Mouse (Mus musculus) macrophage (primary cell): Measurements from ENCODE around the gene Esrp2. TPM values are rescaled to one million over a fixed set of nuclear protein-coding genes. Genes with fewer than 3 reads are reported as not detected.

Experiments
- H3K27ac ChIP-seq: fragments of 350-480 bp; formaldehyde crosslinking; 2 replicates; pipeline ENCODE4 v1.9.0; 2021
- H3K36me3 ChIP-seq: fragments of 350-480 bp; formaldehyde crosslinking; 2 replicates; pipeline ENCODE4 v1.9.0; 2021; ENCODE audit errors: inconsistent target
- H3K4me3 ChIP-seq: fragments of 350-480 bp; formaldehyde crosslinking; 2 replicates; pipeline ENCODE4 v1.9.0; 2021; ENCODE audit errors: inconsistent target
- H3K79me2 ChIP-seq: fragments of 350-480 bp; formaldehyde crosslinking; 2 replicates; pipeline ENCODE4 v1.9.0; 2021; ENCODE audit errors: inconsistent target
- WGBS: methylation state at CpG from one replicate; pipeline ENCODE4 v1.1.7; 2026; ENCODE audit warnings: inconsistent platforms; ENCODE audit not compliant: missing documents; 5-methylcytosine and 5-hydroxymethylcytosine counted together
- polyA plus RNA-seq: library from polyadenylated mRNA; stranded (reverse); fragments of 250-400 nt; gene quantifications from 3 replicates; pipeline ENCODE4 v1.2.4, GENCODE M21; 2018; ENCODE audit warnings: inconsistent platforms
- total RNA-seq, 78 experiments: library from RNA; depleted of rRNA; stranded (reverse); fragments of 250-400 nt; gene quantifications; 1 replicate in 9 of 78; 2 replicates in 24 of 78; 3 replicates in 43 of 78; 4 replicates in 2 of 78; pipeline ENCODE4 v1.2.4; 2018; ENCODE audit warnings: inconsistent platforms in 56 of 78

Gene Esrp2
- not detected for total RNA-seq (2018; cell fraction: chromatin; rRNA removed)
- total RNA-seq (2018; cell fraction: cytosol; rRNA removed) = under 1 TPM in 1 of 26 experiments, not detected in 25; 0.10 TPM
- not detected for total RNA-seq (2018; cell fraction: nucleus; rRNA removed)
- not detected in 3 replicates for polyA plus RNA-seq

DNA sequence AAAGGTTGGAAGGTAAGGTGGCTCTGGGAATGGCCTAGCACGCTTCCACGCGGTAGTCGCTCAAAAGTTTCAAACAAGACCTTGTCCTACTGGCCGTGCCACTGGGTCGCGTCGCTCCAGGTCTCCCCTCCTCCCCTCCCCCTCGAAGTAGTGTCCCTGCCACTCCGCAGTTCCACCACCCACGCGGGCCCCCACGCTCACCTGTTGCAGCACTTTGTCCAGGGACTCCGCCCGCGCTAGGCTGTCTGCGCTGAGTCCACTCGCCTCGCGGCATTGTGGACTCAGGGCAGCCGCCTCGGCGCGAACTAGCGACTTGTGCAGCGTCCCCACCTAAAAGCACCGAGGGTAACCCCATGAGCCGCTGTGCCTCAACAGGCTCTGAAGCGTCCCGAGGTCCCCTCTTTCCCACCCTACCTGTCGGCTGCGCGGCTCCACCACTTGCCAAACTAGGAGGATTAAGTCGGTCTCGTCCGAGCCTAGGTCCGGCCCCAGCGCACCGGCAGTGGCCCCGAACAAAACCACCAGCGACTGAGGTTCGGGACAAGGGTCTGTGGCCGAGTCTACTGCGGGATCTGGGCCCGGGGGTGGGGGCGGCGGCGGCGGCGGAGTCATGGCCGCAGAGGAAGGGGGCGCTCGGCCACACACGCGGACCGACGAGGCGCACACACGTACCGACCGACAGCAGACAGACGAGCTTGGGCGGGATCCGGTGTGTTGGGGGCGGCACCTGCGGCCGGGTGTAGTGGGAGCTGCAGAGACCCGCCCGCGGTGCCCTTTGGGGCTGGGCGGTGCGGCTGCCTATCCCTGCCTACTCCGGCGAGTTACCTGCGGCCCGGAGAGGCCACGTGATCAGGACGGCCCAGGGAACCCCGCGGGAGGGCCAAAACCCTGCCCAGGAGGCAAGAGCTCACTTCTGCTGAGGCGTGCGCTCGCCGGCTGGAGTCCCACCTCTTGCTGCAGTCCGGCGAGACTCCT is at the start of gene Esrp2:
Gene Esrp2, minus strand, starts transcription at position 819 of the 975 bp plus-strand sequence.
- WGBS = 3% methylated on average over 66 of the region's 86 CpGs
- peak within 1 kb of the TSS; percentile 59 for H3K4me3 ChIP-seq
- no peak within 1 kb of the TSS for H3K27ac ChIP-seq
- H3K36me3 ChIP-seq = no peaks in the 10 kb centered on the region
- no peaks in the 10 kb centered on the region for H3K79me2 ChIP-seq

- WGBS = 78% methylated on average over 3 of the region's 3 CpGs
- Histone ChIP-seq H3K36me3 (no peaks in the 10 kb centered on the region), H3K27ac (no peak overlapping the region), H3K79me2 (no peaks in the 10 kb centered on the region), H3K4me3 (no peak overlapping the region)
Measured at GRCm38 (mm10) chr8:106186394-106186793, 49.6 kb upstream of the Esrp2 start.

GRCm38 (mm10) chr8:106185628-106186270 is 49.0 kb upstream of the Esrp2 start:
- Histone ChIP-seq H3K36me3 (no peaks in the 10 kb centered on the region), H3K79me2 (no peaks in the 10 kb centered on the region), H3K27ac (no peak overlapping the region), H3K4me3 (no peak overlapping the region)
- 94% methylated on average over 8 of the region's 8 CpGs for WGBS

DNA sequence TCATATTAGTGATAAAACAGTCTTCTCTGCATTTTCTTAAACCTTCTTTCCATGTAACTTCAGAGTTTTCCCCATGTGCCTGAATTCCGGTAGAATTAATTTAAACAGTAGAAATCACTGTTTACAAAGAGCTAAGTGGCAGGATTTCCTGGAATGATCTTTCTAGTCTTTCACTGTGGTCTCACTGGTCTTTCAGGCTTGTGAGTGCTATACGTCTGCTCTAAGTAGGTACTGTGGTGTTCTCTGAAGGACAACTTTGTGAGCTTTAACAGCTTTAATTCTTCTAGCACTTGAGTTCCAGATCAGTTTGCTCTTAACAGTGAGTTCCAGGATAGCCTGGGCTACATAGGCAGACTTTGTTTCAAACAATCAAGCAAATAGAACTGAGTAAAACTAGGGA is 41.7 kb upstream of the Esrp2 start:
- WGBS = 96% methylated on average over 2 of the region's 2 CpGs
- Histone ChIP-seq H3K4me3 (no peak overlapping the region), H3K79me2 (peaks cover 19% of the 10 kb centered on the region; the same call in 1 of the 2 replicates), H3K27ac (no peak overlapping the region), H3K36me3 (no peaks in the 10 kb centered on the region)

DNA sequence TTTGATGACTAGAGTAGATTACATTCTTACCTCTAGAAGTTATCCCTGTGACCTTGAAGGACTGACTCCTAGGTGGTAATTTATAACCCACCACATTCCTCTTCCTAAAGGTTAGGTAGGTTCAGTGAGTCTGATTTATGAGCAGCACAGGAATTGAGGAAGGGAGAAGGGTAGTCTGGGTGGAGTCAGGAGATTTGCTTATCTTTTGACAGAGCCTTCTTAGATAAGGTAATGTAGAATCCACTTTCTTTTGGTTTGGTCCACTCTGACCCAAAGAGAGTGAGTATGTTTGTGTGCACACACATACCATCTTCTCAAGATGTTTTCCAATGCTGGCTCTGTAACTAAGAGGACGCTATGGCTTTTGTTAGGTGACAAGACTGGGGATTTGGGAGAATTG is 40.8 kb upstream of the Esrp2 start:
- no peaks in the 10 kb centered on the region for H3K36me3 ChIP-seq
- WGBS = 100% methylated on average over 1 of the region's 1 CpGs
- H3K4me3 ChIP-seq = no peak overlapping the region
- H3K79me2 ChIP-seq = peaks cover 19% of the 10 kb centered on the region; the same call in 1 of the 2 replicates
- no peak overlapping the region for H3K27ac ChIP-seq

DNA sequence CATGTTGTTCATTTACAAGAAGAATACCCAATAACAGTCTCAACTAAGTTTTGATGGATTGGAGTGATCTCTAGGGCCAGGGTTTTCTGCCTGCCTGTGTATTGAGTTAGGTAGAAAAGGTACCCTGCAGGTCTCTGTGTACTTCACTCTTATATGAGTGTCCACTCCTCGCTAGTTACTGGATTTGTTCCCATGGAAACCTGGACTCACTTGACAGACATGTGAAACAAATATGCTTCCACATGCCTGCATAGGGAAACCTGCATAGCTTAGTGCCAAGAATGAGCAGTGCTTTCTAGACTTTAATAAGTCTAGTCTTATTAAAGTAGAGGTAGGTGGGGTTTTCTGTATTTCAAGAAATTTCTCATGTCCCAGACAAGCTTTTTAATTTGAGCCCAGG is 40.1 kb upstream of the Esrp2 start:
- no peak overlapping the region for H3K27ac ChIP-seq
- H3K4me3 ChIP-seq = no peak overlapping the region
- no peaks in the 10 kb centered on the region for H3K36me3 ChIP-seq
- 67% methylated on average over 1 of the region's 1 CpGs for WGBS
- H3K79me2 ChIP-seq = peaks cover 24% of the 10 kb centered on the region; the same call in 1 of the 2 replicates

GRCm38 (mm10) chr8:106173566-106173965 is 36.8 kb upstream of the Esrp2 start:
- Histone ChIP-seq H3K4me3 (no peak overlapping the region), H3K27ac (no peak overlapping the region), H3K36me3 (no peaks in the 10 kb centered on the region), H3K79me2 (peaks cover 44% of the 10 kb centered on the region; the same call in 1 of the 2 replicates)
- 84% methylated on average over 3 of the region's 3 CpGs for WGBS

- Histone ChIP-seq H3K4me3 (peak overlapping the region; percentile 63), H3K27ac (no peak overlapping the region), H3K36me3 (no peaks in the 10 kb centered on the region), H3K79me2 (peaks cover 35% of the 10 kb centered on the region; the same call in 1 of the 2 replicates)
- WGBS = 26% methylated on average over 6 of the region's 6 CpGs
Measured at GRCm38 (mm10) chr8:106169934-106170480, 33.2 kb upstream of the Esrp2 start.

- 0% methylated on average over 51 of the region's 54 CpGs for WGBS
- H3K27ac ChIP-seq = 0 out of 2 replicates have a peak overlapping the region, but pooled peaks have one; percentile 7
- peak overlapping the region; percentile 63 for H3K4me3 ChIP-seq
- H3K79me2 ChIP-seq = peaks cover 29% of the 10 kb centered on the region; the same call in 1 of the 2 replicates
- peaks cover 3% of the 10 kb centered on the region; the same call in 1 of the 2 replicates for H3K36me3 ChIP-seq
Measured at GRCm38 (mm10) chr8:106169017-106169933, 32.5 kb upstream of the Esrp2 start.

DNA sequence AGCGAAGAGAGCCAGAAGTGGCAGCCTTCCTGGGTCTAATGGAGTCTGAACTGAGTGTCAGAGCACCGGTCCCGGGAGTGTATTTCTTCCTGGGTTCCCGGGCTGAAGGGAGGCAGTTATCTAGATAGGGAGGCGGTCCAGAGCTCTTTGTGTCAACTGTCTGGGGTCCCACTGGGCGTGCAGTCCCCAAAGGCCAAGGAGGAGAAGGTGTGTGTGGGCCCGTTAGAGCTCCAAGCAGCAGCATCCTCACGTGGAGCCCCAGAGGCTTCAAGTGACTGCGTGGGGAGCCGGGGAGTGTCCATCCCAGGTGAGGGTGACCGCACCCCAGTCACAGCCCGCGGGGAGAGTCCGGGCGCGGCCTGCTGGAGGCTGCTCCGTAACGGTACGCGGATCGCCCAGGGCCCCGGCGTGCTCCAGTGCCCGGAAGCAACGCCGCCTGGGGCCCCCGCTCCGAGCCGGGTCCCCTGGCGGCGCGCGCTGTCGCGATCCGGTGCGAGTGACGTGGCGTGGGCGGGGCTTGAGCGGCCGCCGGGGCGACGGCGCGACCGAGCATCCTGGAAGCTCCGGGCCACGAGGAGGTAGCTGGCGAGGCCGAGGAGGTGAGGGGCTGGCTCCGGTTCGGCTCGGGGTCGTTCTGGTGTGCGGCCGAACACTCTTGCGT is 31.7 kb upstream of the Esrp2 start, which contains the start of gene Slc7a6:
Gene Slc7a6, plus strand, starts transcription at position 502 of the 661 bp plus-strand sequence.
- 0 out of 2 replicates have a peak within 1 kb of the TSS, but pooled peaks have one; percentile 7 for H3K27ac ChIP-seq
- H3K4me3 ChIP-seq = peak within 1 kb of the TSS; percentile 63
- H3K79me2 ChIP-seq = peaks cover 27% of the 10 kb centered on the region; the same call in 1 of the 2 replicates
- 2% methylated on average over 45 of the region's 59 CpGs for WGBS
- peaks cover 11% of the 10 kb centered on the region; the same call in 1 of the 2 replicates for H3K36me3 ChIP-seq

- H3K4me3 ChIP-seq = no peak overlapping the region
- peaks cover 37% of the 10 kb centered on the region; the same call in 1 of the 2 replicates for H3K79me2 ChIP-seq
- H3K27ac ChIP-seq = no peak overlapping the region
- peaks cover 41% of the 10 kb centered on the region for H3K36me3 ChIP-seq
- WGBS = 47% methylated on average over 4 of the region's 4 CpGs
Measured at GRCm38 (mm10) chr8:106165460-106165859, 28.7 kb upstream of the Esrp2 start.

DNA sequence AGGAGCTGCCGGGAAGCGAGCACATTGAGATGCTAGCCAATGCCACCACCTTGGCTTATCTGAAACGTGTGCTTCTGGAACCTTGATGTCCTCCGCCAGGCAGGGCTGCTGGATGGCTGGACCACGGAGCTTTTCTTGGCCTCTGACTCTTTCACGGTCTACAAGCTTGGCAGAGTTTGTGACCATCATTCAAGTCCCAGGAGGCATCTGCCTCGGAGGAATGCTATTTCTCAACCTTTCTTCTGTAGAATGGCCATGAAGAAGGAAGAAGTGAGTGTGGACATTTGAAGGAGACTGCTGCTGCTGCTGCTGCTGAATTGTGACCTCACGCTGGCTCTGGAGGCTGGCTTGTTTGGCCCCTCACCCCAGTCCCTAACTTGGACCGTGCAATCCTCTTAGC is 26.5 kb upstream of the Esrp2 start:
- Histone ChIP-seq H3K27ac (no peak overlapping the region), H3K4me3 (no peak overlapping the region), H3K79me2 (peaks cover 50% of the 10 kb centered on the region; the same call in 1 of the 2 replicates), H3K36me3 (peaks cover 63% of the 10 kb centered on the region)
- 95% methylated on average over 9 of the region's 9 CpGs for WGBS

GRCm38 (mm10) chr8:106159876-106160275 is 23.1 kb upstream of the Esrp2 start:
- H3K27ac ChIP-seq = no peak overlapping the region
- H3K79me2 ChIP-seq = peaks cover 83% of the 10 kb centered on the region
- WGBS = 96% methylated on average over 6 of the region's 6 CpGs
- H3K36me3 ChIP-seq = peaks cover 75% of the 10 kb centered on the region
- no peak overlapping the region for H3K4me3 ChIP-seq
